Comparison of ENCODE assay signal across 8 mouse cellular contexts in the genomic region with DNA sequence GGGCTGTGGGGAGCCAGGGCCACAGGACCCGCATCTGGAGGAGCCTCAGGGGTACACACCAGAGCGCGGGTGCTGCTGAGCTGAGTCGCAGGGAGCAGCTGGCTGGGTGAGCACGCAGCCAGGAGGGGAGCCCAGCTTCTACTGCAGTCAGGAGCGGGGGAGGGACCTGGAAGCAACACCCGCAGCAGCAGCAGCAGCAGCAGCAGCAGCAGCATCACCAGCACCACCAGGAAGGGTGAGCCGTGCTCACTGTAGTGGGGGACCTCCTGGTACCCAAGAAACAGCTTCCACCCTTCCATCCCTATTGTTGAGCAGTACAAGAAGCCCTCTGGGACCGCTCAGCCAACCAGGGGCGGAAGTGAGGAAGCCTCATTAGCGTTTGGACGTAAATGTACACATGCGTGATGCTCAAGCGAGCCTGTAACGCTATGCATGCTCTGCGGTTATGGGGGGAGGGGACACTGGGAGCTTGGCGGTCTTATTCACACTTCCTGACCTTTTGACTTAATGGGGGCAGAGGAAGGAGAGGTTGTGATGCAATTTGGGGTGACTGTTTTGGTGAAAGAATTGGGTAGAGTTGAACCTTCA. TPM values are rescaled to one million over a fixed set of nuclear protein-coding genes. Genes with fewer than 3 reads are reported as not detected.
A peak's percentile ranks its signal among the peaks of the same experiment; 100 is the strongest.
DNase-seq lines count a peak whose midpoint lies in the region; ATAC-seq and TF ChIP-seq lines count a peak whose summit lies in the region.

No protein-coding gene starts in this region.

- DNase-seq in cerebellum, adult 8-10 months, result no peak
- peak; percentile 42 for DNase-seq in gastrocnemius, postnatal 14 days
- DNase-seq in induced T-regulatory cell, adult 2 months (ENCODE audit: low read depth), result peak; percentile 79
- peak; percentile 75 for DNase-seq in limb, embryonic 10.5 days (ENCODE audit: low spot score)
- DNase-seq in midbrain, embryonic 10.5 days (ENCODE audit: low spot score), result peak; percentile 67
- DNase-seq in right cerebral cortex, postnatal 14 days, result peak; percentile 51

- no peaks in the 10 kb centered on the region for H3K4me1 ChIP-seq in cortical plate, adult 2 months (ENCODE audit: control insufficient read depth, insufficient read depth, low read length)
- peaks cover 31% of the 10 kb centered on the region for H3K4me1 ChIP-seq in limb, embryonic 10.5 days
- H3K4me1 ChIP-seq in midbrain, embryonic 10.5 days, result peaks cover 19% of the 10 kb centered on the region

- intact Hi-C loops in gastrocnemius, postnatal 14 days (cut with DNase I; ENCODE audit: low total_unique reads), result no loop called here

- no peaks in the 10 kb centered on the region for H3K36me3 ChIP-seq in limb, embryonic 10.5 days
- no peaks in the 10 kb centered on the region for H3K36me3 ChIP-seq in midbrain, embryonic 10.5 days

- H3K4me3 ChIP-seq in cortical plate, adult 2 months (ENCODE audit: insufficient read depth, low read length), result peak overlapping the region; percentile 51
- H3K4me3 ChIP-seq in limb, embryonic 10.5 days, result peak overlapping the region; percentile 61
- peak overlapping the region; percentile 63 for H3K4me3 ChIP-seq in midbrain, embryonic 10.5 days

- TF ChIP-seq POLR2A in cortical plate, adult 2 months (IDR thresholded peaks at IDR 0.05; ENCODE audit: extremely low read depth, insufficient read depth, low read length), result peak; percentile 62; the same call in 1 of the 2 replicates

- no peaks in the 10 kb centered on the region for H3K27me3 ChIP-seq in limb, embryonic 10.5 days (ENCODE audit: low read depth, poor library complexity, severe bottlenecking)
- H3K27me3 ChIP-seq in midbrain, embryonic 10.5 days (ENCODE audit: low read depth, poor library complexity, severe bottlenecking), result no peaks in the 10 kb centered on the region

- H3K9me3 ChIP-seq in limb, embryonic 10.5 days (replicated peaks), result no peaks in the 10 kb centered on the region
- H3K9me3 ChIP-seq in midbrain, embryonic 10.5 days (replicated peaks), result no peaks in the 10 kb centered on the region

- peak overlapping the region; percentile 83 for H3K27ac ChIP-seq in cortical plate, adult 2 months (ENCODE audit: insufficient read depth, low read length)
- H3K27ac ChIP-seq in limb, embryonic 10.5 days, result peak overlapping the region; percentile 97
- peak overlapping the region; percentile 90 for H3K27ac ChIP-seq in midbrain, embryonic 10.5 days (replicated peaks)

- TF ChIP-seq CTCF in cortical plate, adult 2 months (IDR thresholded peaks at IDR 0.05; ENCODE audit: extremely low read depth, insufficient read depth, low read length), result no peak

- WGBS in limb, embryonic 10.5 days, result under 1% methylated on average over 17 of the region's 17 CpGs
- 2% methylated on average over 17 of the region's 17 CpGs for WGBS in midbrain, embryonic 10.5 days

- ATAC-seq in cerebellum, adult (ENCODE audit: insufficient number of reproducible peaks, low FRiP score, low TSS enrichment), result 0 out of 2 replicates have a peak, but pooled peaks have one; percentile 15

RNA-seq across cellular contexts. Expression of gene Fancf, which starts 17.2 kb away (rescaled TPM):
- polyA plus RNA-seq in cortical plate, adult 2 months (2012; rRNA removed), result 4.7 and 4.8 TPM in 2 replicates
- total RNA-seq in gastrocnemius, postnatal 14 days (2021), result 1 to 10 TPM; 2.3 to 2.8 TPM
- 12.3 and 14.2 TPM in 2 replicates for polyA plus RNA-seq in limb, embryonic 10.5 days (2016; fragmentation: Nextera tagmentation; extraction: Ambion mirVana)
- polyA plus RNA-seq in midbrain, embryonic 10.5 days (2016; fragmentation: Nextera tagmentation; extraction: Ambion mirVana), result 7.0 and 10.1 TPM in 2 replicates

RNA-seq across cellular contexts. Expression of gene Gas2, which starts 17.4 kb away (rescaled TPM):
- polyA plus RNA-seq in cortical plate, adult 2 months (2012; rRNA removed), result 10.9 and 11.7 TPM in 2 replicates
- total RNA-seq in gastrocnemius, postnatal 14 days (2021), result 1 to 10 TPM; 8.7 to 9.8 TPM
- polyA plus RNA-seq in limb, embryonic 10.5 days (2016; fragmentation: Nextera tagmentation; extraction: Ambion mirVana), result 34.3 and 72.4 TPM in 2 replicates
- polyA plus RNA-seq in midbrain, embryonic 10.5 days (2016; fragmentation: Nextera tagmentation; extraction: Ambion mirVana), result 20.2 and 26.0 TPM in 2 replicates
